Mouse (Mus musculus) midbrain, embryonic 10.5 days (tissue): ENCODE data around the gene Ctnnd2. TPM values are rescaled to one million over a fixed set of nuclear protein-coding genes. Genes with fewer than 3 reads are reported as not detected.
A peak's percentile ranks its signal among the peaks of the same experiment; 100 is the strongest.

ENCODE experiments used
- DNase-seq: peaks from one replicate; pipeline ENCODE4 v3.0.0-alpha.2; 2017; ENCODE audit warnings: low spot score
- H3K27ac ChIP-seq: fragments of 300-500 bp; sonication (generic); replicated peaks from 2 replicates; pipeline ENCODE4 v1.5.1; 2016; ENCODE audit warnings: mild to moderate bottlenecking
- H3K27me3 ChIP-seq: fragments of 300-500 bp; sonication (generic); 2 replicates; pipeline ENCODE4 v1.6.1; 2016; ENCODE audit warnings: low read depth, mild to moderate bottlenecking; ENCODE audit not compliant: poor library complexity, severe bottlenecking
- H3K36me3 ChIP-seq: fragments of 300-500 bp; sonication (generic); 2 replicates; pipeline ENCODE4 v1.6.1; 2016; ENCODE audit warnings: mild to moderate bottlenecking, moderate library complexity
- H3K4me1 ChIP-seq: fragments of 300-500 bp; sonication (generic); 2 replicates; pipeline ENCODE4 v1.6.1; 2016
- H3K4me3 ChIP-seq: fragments of 300-500 bp; sonication (generic); 2 replicates; pipeline ENCODE4 v1.5.1; 2016; ENCODE audit warnings: mild to moderate bottlenecking, moderate library complexity
- H3K9me3 ChIP-seq: fragments of 300-500 bp; sonication (generic); replicated peaks from 2 replicates; pipeline ENCODE4 v1.6.1; 2016; ENCODE audit warnings: mild to moderate bottlenecking
- WGBS: fragments of 180-500 bp; shearing (Covaris S2); methylation state at CpG from one replicate; pipeline ENCODE4 v1.1.7; 2016; 5-methylcytosine and 5-hydroxymethylcytosine counted together
- polyA plus RNA-seq: library from polyadenylated mRNA; unstranded; fragments of >200 nt; fragmentation: Nextera tagmentation; extraction: Ambion mirVana; gene quantifications from 2 replicates; pipeline ENCODE4 v1.2.1, GENCODE M21; 2016

The Ctnnd2 gene
- polyA plus RNA-seq, 1 experiment from 2014 or later, result 22.7 TPM

DNA sequence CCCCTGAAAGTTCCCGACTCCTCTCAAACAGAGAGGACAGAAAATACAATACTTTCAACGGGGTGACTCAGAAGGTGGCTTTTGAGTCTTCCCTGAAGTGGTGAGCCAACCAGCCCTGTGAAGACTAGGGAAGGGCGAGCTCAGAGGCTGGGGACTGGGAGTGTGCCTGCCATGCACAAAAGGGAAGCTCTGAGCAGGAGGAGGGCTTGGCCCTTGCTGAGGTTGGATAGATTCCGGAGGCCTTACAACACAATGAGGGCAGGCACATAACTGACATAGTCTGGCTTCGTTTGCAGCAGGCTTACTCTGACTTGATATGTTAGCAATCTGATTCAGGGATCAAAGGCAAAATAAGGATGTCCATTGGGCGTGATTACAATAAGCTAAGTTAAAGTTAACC lies 477.6 kb downstream of the Ctnnd2 start:
- WGBS, result 64% methylated on average over 6 of the region's 6 CpGs
- H3K36me3 ChIP-seq, result no peaks in the 10 kb centered on the region
- no peaks in the 10 kb centered on the region for H3K9me3 ChIP-seq
- no peak overlapping the region for H3K4me3 ChIP-seq
- DNase-seq, result no peak
- H3K27me3 ChIP-seq, result peaks cover 39% of the 10 kb centered on the region
- H3K4me1 ChIP-seq, result peaks cover 25% of the 10 kb centered on the region
- no peak overlapping the region for H3K27ac ChIP-seq

DNA sequence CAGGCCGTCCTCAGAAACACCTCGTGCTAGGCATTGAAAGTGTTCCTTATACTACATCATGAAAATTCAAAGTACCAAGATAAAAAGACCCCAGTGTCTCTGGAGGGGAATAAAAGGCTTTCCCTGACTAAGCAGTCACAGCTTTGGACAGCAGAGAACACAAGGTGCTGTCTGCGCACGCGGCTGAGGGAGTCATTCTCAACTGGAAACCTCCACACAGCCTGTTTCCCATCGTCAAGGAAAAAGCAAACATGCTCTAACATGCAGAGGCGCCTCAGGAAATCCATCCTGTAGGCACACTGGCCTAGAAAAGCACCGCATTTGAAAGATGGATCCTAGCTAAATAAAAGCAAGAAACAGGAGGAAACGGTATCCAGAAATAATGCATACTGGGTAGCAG lies 483.0 kb downstream of the Ctnnd2 start:
- H3K27me3 ChIP-seq, result no peaks in the 10 kb centered on the region
- H3K4me3 ChIP-seq, result no peak overlapping the region
- H3K4me1 ChIP-seq, result 0 out of 2 replicates have a peak, but pooled peaks cover 5% of the 10 kb centered on the region
- H3K27ac ChIP-seq, result no peak overlapping the region
- H3K36me3 ChIP-seq, result no peaks in the 10 kb centered on the region
- H3K9me3 ChIP-seq, result no peaks in the 10 kb centered on the region
- 83% methylated on average over 9 of the region's 9 CpGs for WGBS
- no peak for DNase-seq

DNA sequence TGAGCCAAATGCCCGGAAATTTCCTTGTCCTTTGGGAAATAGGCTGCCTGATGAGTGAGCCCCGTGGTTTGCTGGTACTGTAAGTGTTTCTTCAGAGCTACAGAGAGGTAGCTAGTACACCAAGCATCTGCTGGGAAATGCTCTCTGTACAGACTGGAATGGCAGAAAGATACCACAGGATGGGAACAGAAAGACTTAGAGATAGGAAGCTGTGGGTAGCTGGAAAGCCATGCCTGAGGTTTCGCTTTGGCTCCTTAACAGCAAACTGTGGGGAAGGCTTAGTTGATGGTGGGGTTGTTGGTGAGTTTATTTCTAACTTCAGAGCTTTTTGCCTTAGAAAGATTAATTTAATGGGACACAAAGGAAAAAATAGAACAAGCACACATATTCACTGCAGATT lies 485.2 kb downstream of the Ctnnd2 start:
- H3K27me3 ChIP-seq, result no peaks in the 10 kb centered on the region
- 87% methylated on average over 3 of the region's 3 CpGs for WGBS
- peaks cover 12% of the 10 kb centered on the region for H3K4me1 ChIP-seq
- no peaks in the 10 kb centered on the region for H3K36me3 ChIP-seq
- H3K4me3 ChIP-seq, result no peak overlapping the region
- no peak for DNase-seq
- H3K9me3 ChIP-seq, result no peaks in the 10 kb centered on the region
- H3K27ac ChIP-seq, result no peak overlapping the region

DNA sequence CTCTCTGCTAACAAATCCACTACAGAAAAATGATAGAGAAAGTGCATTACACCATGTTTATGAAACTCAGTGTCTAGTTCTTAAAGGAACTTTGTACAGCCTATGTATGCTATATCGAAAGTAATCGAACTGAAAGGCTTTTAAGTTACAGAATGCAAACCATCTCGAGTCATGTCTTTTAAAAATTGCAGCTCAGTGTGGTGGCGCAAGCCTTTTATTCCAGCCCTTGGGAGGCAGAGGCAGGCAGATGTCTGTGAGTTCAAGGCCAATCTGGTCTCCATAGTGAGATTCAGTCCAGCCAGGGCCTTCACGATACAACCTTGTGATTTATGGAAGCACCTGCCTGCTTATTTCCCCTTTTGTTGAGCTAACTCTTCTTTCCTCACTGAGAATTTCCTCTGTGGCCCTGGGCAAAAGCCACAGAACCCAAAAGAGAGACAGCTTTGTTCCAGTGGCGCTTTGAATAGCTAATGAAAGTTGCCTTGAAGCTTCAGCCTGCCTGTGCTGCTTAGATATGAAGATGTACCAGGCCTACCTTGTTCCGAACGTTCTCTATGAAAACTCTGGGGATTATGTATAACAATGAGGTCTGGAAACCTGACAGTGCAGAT lies 488.3 kb downstream of the Ctnnd2 start:
- Histone ChIP-seq H3K9me3 (no peaks in the 10 kb centered on the region), H3K4me1 (peaks cover 8% of the 10 kb centered on the region), H3K36me3 (no peaks in the 10 kb centered on the region), H3K4me3 (no peak overlapping the region), H3K27me3 (no peaks in the 10 kb centered on the region), H3K27ac (no peak overlapping the region)
- 91% methylated on average over 8 of the region's 8 CpGs for WGBS
- no peak for DNase-seq

DNA sequence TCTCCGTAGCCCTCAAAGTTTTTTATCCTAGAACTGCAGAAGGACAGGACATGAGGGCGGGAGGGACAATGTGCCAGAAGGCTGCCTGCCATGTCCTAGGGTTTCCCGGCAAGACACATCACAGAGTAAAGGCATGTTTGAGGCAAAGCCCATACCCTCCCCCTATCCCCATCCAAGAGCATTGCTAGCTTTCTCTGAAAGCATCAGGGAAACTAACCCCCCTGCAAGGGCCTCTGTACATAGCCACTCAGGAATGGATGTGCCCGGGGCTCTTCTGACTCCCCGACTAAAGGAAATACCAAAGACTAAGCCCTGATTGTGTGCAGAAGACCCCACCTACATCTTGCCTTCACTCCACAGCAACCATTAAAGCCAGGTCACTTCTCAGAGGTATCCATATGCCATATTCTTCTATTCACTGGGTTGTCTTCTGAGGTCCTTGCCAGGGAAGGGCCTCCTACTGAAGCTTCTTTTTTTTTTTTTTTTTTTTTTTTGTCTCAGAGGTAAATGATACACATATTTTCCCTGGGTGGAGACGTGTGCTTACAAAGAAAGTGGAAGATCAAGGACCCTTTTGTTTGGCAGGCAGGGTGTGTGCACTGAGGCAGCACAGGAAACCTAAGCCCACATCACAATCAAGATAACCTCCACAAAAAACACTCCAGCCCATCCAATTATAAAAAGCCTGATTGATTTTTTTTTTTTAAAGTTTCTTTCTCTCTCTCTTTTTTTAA lies 489.5 kb downstream of the Ctnnd2 start:
- no peaks in the 10 kb centered on the region for H3K27me3 ChIP-seq
- no peaks in the 10 kb centered on the region for H3K36me3 ChIP-seq
- H3K4me3 ChIP-seq, result no peak overlapping the region
- no peaks in the 10 kb centered on the region for H3K9me3 ChIP-seq
- WGBS, result 37% methylated on average over 6 of the region's 6 CpGs
- DNase-seq, result no peak
- H3K4me1 ChIP-seq, result peaks cover 10% of the 10 kb centered on the region
- H3K27ac ChIP-seq, result peak overlapping the region; percentile 13; the same call in 1 of the 2 replicates

DNA sequence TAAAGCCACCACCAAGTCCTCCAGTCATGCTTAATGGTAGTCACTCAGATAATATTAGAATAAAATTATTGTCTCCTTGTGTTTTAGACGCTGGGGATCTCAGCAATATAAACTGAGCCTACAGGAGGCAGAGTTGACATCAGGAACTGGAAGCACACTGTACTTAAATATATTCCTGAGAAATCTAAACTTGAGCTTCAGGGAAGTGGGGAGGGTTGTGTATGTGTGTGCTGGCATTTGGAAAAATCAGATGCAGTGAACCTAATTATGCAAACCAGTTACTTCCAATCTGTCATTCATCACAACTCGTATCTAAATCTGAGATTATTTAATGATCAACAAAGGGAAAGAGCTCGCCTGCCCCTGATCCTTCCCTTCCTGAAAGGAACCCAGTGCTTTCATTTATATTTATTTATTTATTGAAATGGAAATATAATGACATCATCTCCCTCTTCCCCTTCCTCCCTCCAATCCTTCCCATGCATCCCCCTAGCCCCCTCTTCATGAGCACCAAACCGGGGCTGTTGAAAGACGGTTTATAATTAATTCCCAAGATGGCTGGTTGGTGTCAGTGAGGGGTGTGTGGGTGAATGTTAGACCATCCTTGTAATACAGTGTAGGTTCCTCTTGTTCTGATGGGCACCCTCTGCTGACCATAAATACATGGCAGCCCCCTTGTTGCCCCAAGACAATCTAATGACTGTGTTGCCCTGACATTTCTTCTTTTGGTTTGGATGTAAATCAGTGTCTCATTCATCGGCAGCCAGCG lies 495.6 kb downstream of the Ctnnd2 start:
- H3K36me3 ChIP-seq, result no peaks in the 10 kb centered on the region
- 86% methylated on average over 7 of the region's 7 CpGs for WGBS
- H3K27me3 ChIP-seq, result no peaks in the 10 kb centered on the region
- no peak overlapping the region for H3K4me3 ChIP-seq
- DNase-seq, result no peak
- H3K4me1 ChIP-seq, result peaks cover 4% of the 10 kb centered on the region
- H3K9me3 ChIP-seq, result no peaks in the 10 kb centered on the region
- no peak overlapping the region for H3K27ac ChIP-seq

DNA sequence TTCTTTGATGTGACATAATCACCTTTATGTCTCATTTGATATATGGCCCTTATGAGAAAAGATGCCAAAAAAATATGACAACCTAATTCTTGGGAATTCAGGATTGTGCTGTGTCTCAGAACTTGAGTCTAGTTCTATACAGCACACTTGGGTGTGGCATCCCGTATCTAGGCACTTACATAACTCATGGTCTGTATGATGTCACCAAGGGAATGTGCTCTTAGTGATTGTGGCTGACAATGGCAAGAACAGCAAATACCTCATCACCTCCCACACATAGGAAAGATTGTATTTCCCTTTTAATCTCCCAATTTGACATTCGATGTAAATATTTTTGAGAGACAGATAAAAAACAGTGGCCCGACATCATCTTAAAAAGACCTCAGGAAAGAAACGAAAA lies 509.5 kb downstream of the Ctnnd2 start:
- no peaks in the 10 kb centered on the region for H3K27me3 ChIP-seq
- 89% methylated on average over 4 of the region's 4 CpGs for WGBS
- no peak for DNase-seq
- no peak overlapping the region for H3K4me3 ChIP-seq
- H3K4me1 ChIP-seq, result no peaks in the 10 kb centered on the region
- peaks cover 4% of the 10 kb centered on the region; the same call in 1 of the 2 replicates for H3K36me3 ChIP-seq
- H3K9me3 ChIP-seq, result no peaks in the 10 kb centered on the region
- H3K27ac ChIP-seq, result no peak overlapping the region

DNA sequence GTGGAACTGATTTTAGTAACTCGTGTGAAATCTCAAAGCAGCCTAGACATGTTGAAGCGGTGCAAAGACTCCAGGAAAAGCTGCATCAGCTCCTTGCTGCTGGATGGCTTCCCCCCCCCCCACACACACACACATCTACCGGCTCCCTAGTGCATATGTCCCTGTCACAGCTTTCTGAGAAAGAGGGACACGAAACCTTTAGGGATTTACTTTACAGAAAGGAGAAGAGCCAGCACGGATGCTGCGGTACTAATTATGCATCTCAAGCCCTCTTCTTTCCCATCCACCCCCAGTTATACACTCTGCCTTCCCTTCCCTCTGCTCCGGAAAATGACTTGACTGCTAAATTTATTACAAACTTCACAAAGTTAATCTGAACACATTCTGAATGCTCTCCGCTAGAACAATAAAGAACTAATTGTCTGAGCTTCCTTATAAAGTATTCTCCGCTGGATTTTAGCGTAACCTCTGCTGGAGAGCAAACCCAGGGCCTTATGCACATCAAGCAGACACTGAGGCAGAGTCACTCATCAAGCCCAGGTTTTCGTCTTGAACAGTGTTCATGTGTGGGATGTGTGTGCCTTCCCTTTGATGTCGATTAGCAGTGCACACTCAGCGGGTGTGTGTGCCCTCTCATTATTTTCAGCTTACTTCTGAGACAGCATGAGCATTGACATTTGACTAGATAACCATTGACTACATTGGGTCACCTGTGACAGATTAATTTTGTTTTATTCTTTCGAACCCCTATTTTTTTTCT lies 510.1 kb downstream of the Ctnnd2 start:
- no peak overlapping the region for H3K27ac ChIP-seq
- no peaks in the 10 kb centered on the region for H3K27me3 ChIP-seq
- DNase-seq, result no peak
- H3K4me3 ChIP-seq, result no peak overlapping the region
- 83% methylated on average over 14 of the region's 14 CpGs for WGBS
- peaks cover 4% of the 10 kb centered on the region; the same call in 1 of the 2 replicates for H3K36me3 ChIP-seq
- no peaks in the 10 kb centered on the region for H3K9me3 ChIP-seq
- no peaks in the 10 kb centered on the region for H3K4me1 ChIP-seq

DNA sequence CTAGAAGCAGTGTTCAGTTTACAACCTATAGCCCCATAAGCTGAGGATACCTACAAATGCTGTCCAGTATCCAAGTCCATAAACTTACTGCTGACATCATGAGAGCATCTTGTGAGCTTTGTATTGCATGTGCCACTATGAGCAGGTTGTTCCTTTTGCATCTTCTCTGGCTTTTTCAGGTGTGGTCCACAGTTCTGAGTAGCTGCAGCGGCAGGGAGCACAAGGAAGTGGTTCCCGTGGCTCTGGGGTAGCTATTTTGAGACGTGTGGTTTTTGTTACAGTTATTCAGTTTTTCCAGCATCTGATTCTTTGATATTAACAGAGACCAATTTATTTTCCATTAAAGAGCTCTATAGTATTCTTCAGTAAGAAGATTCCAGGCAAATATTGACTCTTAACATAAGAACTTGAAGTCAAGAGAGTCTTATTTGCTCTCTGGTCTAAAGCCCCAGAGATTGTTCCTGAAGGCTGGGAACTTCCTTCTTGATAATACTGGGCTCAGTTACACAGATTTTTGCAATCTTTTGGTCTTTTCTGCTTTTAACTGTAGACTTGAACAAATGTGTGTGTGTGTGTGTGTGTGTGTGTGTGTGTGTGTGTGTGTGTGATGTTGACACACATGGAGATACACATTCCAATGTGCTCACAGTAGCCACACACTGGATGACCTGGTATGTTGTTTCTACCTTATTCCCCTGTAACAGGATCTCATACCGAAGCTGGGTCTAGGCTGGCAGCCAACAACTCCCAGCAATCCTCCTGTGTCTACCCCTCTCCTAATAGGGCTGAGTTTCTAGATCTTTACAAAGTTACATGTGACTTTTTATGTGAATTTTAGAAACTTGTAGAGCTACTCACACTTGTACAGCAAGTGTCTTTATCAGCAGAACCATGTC lies 514.1 kb downstream of the Ctnnd2 start:
- no peak for DNase-seq
- H3K4me3 ChIP-seq, result no peak overlapping the region
- peaks cover 4% of the 10 kb centered on the region; the same call in 1 of the 2 replicates for H3K36me3 ChIP-seq
- H3K27me3 ChIP-seq, result no peaks in the 10 kb centered on the region
- H3K4me1 ChIP-seq, result no peaks in the 10 kb centered on the region
- H3K27ac ChIP-seq, result no peak overlapping the region
- WGBS, result 89% methylated on average over 4 of the region's 4 CpGs
- no peaks in the 10 kb centered on the region for H3K9me3 ChIP-seq

DNA sequence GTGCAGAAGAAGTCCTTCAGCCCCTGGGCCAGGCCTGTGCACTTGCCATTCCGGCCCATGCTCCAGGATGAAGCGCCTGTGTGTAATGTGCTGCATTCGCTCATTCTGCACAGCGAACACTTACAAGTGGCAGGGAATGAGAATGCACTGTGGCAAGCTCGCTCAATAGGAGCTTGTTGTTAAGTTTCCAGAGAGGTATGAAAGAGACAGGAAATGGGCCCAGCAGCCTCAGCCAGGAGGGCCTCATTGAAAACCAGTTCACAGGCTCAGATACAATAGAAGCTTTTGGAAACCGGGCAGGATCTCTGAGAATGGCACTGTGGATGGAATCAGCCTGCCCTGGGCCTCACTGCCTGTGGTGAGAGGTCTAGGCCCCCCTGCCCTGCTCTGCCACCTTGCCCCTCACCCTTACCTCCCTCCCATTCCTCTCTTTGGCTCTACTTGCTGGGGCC lies 521.4 kb downstream of the Ctnnd2 start:
- no peaks in the 10 kb centered on the region for H3K36me3 ChIP-seq
- no peak overlapping the region for H3K4me3 ChIP-seq
- H3K27me3 ChIP-seq, result no peaks in the 10 kb centered on the region
- peak overlapping the region; percentile 64; the same call in 1 of the 2 replicates for H3K27ac ChIP-seq
- H3K9me3 ChIP-seq, result no peaks in the 10 kb centered on the region
- no peak for DNase-seq
- WGBS, result 63% methylated on average over 6 of the region's 6 CpGs
- H3K4me1 ChIP-seq, result peaks cover 19% of the 10 kb centered on the region

DNA sequence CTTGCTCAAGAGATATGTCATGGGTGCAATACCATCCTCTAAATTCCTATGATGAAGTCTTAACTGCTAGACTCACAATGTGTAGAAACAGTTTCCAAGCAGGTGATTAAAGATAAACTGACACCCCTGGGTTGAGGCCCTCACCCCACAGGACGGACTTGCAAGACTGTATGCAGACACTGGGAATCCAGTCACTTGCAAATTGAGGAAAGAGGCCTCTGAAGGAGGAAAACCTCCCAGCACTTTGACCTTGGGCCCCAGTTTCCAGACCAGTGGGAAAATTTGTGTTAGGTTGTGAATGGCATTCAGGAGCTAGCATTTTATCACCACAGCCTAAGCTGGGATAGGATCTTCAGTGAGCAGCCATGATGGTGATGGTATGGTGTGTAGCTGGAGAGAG lies 521.9 kb downstream of the Ctnnd2 start:
- Histone ChIP-seq H3K9me3 (no peaks in the 10 kb centered on the region), H3K4me3 (no peak overlapping the region), H3K27ac (peak overlapping the region; percentile 64; the same call in 1 of the 2 replicates), H3K4me1 (peaks cover 19% of the 10 kb centered on the region), H3K36me3 (no peaks in the 10 kb centered on the region), H3K27me3 (no peaks in the 10 kb centered on the region)
- DNase-seq, result no peak
- 88% methylated on average over 1 of the region's 1 CpGs for WGBS
